Mouse (Mus musculus) embryonic facial prominence, embryonic 14.5 days (tissue): ENCODE results near the gene Ranbp3. TPM values are rescaled to one million over a fixed set of nuclear protein-coding genes. Genes with fewer than 3 reads are reported as not detected.

Experiments
- ATAC-seq: fragments of 200-750 bp; cut with Nextera tagmentation; 2 replicates; pipeline ENCODE4 v1.8.0; 2017; ENCODE audit warnings: low read depth, moderate number of reproducible peaks, moderate TSS enrichment
- DNase-seq: peaks from one replicate; pipeline ENCODE4 v3.0.0-alpha.2; 2015; ENCODE audit warnings: low spot score
- H3K27ac ChIP-seq: fragments of 300-500 bp; sonication (generic); replicated peaks from 2 replicates; pipeline ENCODE4 v1.5.1; 2014; ENCODE audit warnings: low read depth, mild to moderate bottlenecking, low read length, moderate library complexity
- H3K27me3 ChIP-seq: fragments of 300-500 bp; sonication (generic); replicated peaks from 2 replicates; pipeline ENCODE4 v1.6.1; 2014; ENCODE audit warnings: low read length; ENCODE audit not compliant: control insufficient read depth, insufficient read depth
- H3K36me3 ChIP-seq: fragments of 300-500 bp; sonication (generic); 2 replicates; pipeline ENCODE4 v1.6.1; 2014; ENCODE audit warnings: low read length, mixed read lengths; ENCODE audit not compliant: control insufficient read depth, insufficient read depth
- H3K4me1 ChIP-seq: fragments of 300-500 bp; sonication (generic); 2 replicates; pipeline ENCODE4 v1.6.1; 2014; ENCODE audit warnings: antibody characterized with exemption, low read length; ENCODE audit not compliant: control insufficient read depth, insufficient read depth
- H3K4me2 ChIP-seq: fragments of 300-500 bp; sonication (generic); 2 replicates; pipeline ENCODE4 v1.6.1; 2014; ENCODE audit warnings: low read depth, mild to moderate bottlenecking, low read length, moderate library complexity, mixed read lengths
- H3K4me3 ChIP-seq: fragments of 300-500 bp; sonication (generic); 2 replicates; pipeline ENCODE4 v1.5.1; 2014; ENCODE audit warnings: low read depth, mild to moderate bottlenecking, low read length
- H3K9ac ChIP-seq: fragments of 300-500 bp; sonication (generic); 2 replicates; pipeline ENCODE4 v1.6.1; 2014; ENCODE audit warnings: low read depth, mild to moderate bottlenecking, low read length, moderate library complexity, mixed read lengths
- H3K9me3 ChIP-seq: fragments of 300-500 bp; sonication (generic); 2 replicates; pipeline ENCODE4 v1.6.1; 2016; ENCODE audit warnings: low read length; ENCODE audit not compliant: control insufficient read depth
- WGBS: fragments of 180-500 bp; shearing (Covaris S2); extraction: QIAGEN DNeasy Blood & Tissue Kit; methylation state at CpG from one replicate; pipeline ENCODE4 v1.1.7; 2014; 5-methylcytosine and 5-hydroxymethylcytosine counted together
- polyA plus RNA-seq: library from polyadenylated mRNA; unstranded; fragments of >200 nt; fragmentation: Nextera tagmentation; extraction: Ambion mirVana; gene quantifications from 2 replicates; pipeline ENCODE4 v1.2.1, GENCODE M21; 2014

Ranbp3 gene
- polyA plus RNA-seq, 1 experiment from 2014 or later = 78.8 TPM

- 65% methylated on average over 3 of the region's 3 CpGs for WGBS
- Histone ChIP-seq H3K27ac (no peak overlapping the region), H3K36me3 (no peaks in the 10 kb centered on the region), H3K4me2 (no peak overlapping the region), H3K9me3 (no peaks in the 10 kb centered on the region), H3K4me1 (peaks cover 16% of the 10 kb centered on the region), H3K4me3 (no peak overlapping the region), H3K9ac (no peak overlapping the region), H3K27me3 (peaks cover 14% of the 10 kb centered on the region)
- ATAC-seq = no peak
- no peak for DNase-seq
Observed at GRCm38 (mm10) chr17:56761077-56761476, 88.0 kb downstream of the Ranbp3 start.

Other genes with a start within 250 kb of the Ranbp3 start
- gene Ptprs, start 196.8 kb upstream of the Ranbp3 start, polyA plus RNA-seq = 104 and 116 TPM in 2 replicates
- gene Znrf4, start 160.9 kb upstream of the Ranbp3 start, polyA plus RNA-seq = not detected in 2 replicates
- gene Gm20219, start 118.9 kb upstream of the Ranbp3 start, polyA plus RNA-seq = 3.9 and 4.2 TPM in 2 replicates
- gene Safb2, start 88.7 kb upstream of the Ranbp3 start, polyA plus RNA-seq = 50.2 and 54.8 TPM in 2 replicates
- 62.9 and 68.2 TPM in 2 replicates for gene Safb, start 88.5 kb upstream of the Ranbp3 start, polyA plus RNA-seq
- 271 and 281 TPM in 2 replicates for gene 2410015M20Rik, start 63.5 kb upstream of the Ranbp3 start, polyA plus RNA-seq
- gene Rpl36, start 59.9 kb upstream of the Ranbp3 start, polyA plus RNA-seq = 2,068 and 2,222 TPM in 2 replicates
- 44.0 and 51.8 TPM in 2 replicates for gene Lonp1, start 46.4 kb upstream of the Ranbp3 start, polyA plus RNA-seq
- gene Catsperd, start 45.2 kb upstream of the Ranbp3 start, polyA plus RNA-seq = 0.24 and 0.31 TPM in 2 replicates
- 424 and 466 TPM in 2 replicates for gene Ndufa11, start 44.5 kb downstream of the Ranbp3 start, polyA plus RNA-seq
- 18.6 and 21.4 TPM in 2 replicates for gene Vmac, start 44.7 kb downstream of the Ranbp3 start, polyA plus RNA-seq
- gene Nrtn, start 84.2 kb downstream of the Ranbp3 start, polyA plus RNA-seq = 14.0 and 17.4 TPM in 2 replicates
- gene Dus3l, start 91.5 kb downstream of the Ranbp3 start, polyA plus RNA-seq = 33.3 and 42.0 TPM in 2 replicates
- gene Prr22, start 97.0 kb downstream of the Ranbp3 start, polyA plus RNA-seq = 0.61 and 1.2 TPM in 2 replicates
- gene Rfx2, start 157.7 kb downstream of the Ranbp3 start, polyA plus RNA-seq = 3.5 and 5.3 TPM in 2 replicates
- gene Acsbg2, start 201.2 kb downstream of the Ranbp3 start, polyA plus RNA-seq = not detected in 2 replicates
- gene 1700061G19Rik, start 202.2 kb downstream of the Ranbp3 start, polyA plus RNA-seq = 0.14 and 0.26 TPM in 2 replicates